Mouse (Mus musculus): ENCODE results near the gene Ror1. TPM values are rescaled to one million over a fixed set of nuclear protein-coding genes. Genes with fewer than 3 reads are reported as not detected.

Gene Ror1
- polyA plus RNA-seq, 1 experiment from 2014 or later: 2.5 TPM

GRCm38 (mm10) chr4:100244701-100245100 lies 149.1 kb downstream of the Ror1 start:
- no peak for ATAC-seq
- Histone ChIP-seq H3K9me3 (ENCODE audit: control insufficient read depth) (no peaks in the 10 kb centered on the region), H3K27me3 (replicated peaks; ENCODE audit: control insufficient read depth, insufficient read depth, low read length) (no peaks in the 10 kb centered on the region), H3K4me1 (replicated peaks; ENCODE audit: control insufficient read depth, insufficient read depth, low read length) (no peaks in the 10 kb centered on the region), H3K27ac (ENCODE audit: low read depth, low read length) (no peak overlapping the region), H3K36me3 (ENCODE audit: control insufficient read depth, insufficient read depth) (no peaks in the 10 kb centered on the region), H3K9ac (ENCODE audit: low read depth, low read length) (no peak overlapping the region), H3K4me2 (replicated peaks; ENCODE audit: low read depth) (no peak overlapping the region), H3K4me3 (ENCODE audit: low read depth, low read length) (no peak overlapping the region)
- no peak for TF ChIP-seq CTCF (IDR thresholded peaks at IDR 0.05; ENCODE audit: low read depth)
- WGBS: 89% methylated on average over 6 of the region's 6 CpGs

GRCm38 (mm10) chr4:100247826-100248225 lies 152.2 kb downstream of the Ror1 start:
- H3K36me3 ChIP-seq (ENCODE audit: control insufficient read depth, insufficient read depth): no peaks in the 10 kb centered on the region
- ATAC-seq: no peak
- H3K9ac ChIP-seq (ENCODE audit: low read depth, low read length): no peak overlapping the region
- H3K27me3 ChIP-seq (replicated peaks; ENCODE audit: control insufficient read depth, insufficient read depth, low read length): no peaks in the 10 kb centered on the region
- WGBS: 58% methylated on average over 7 of the region's 7 CpGs
- no peak for TF ChIP-seq CTCF (IDR thresholded peaks at IDR 0.05; ENCODE audit: low read depth)
- no peaks in the 10 kb centered on the region for H3K9me3 ChIP-seq (ENCODE audit: control insufficient read depth)
- no peak overlapping the region for H3K4me3 ChIP-seq (ENCODE audit: low read depth, low read length)
- H3K4me2 ChIP-seq (replicated peaks; ENCODE audit: low read depth): no peak overlapping the region
- H3K27ac ChIP-seq (ENCODE audit: low read depth, low read length): no peak overlapping the region
- H3K4me1 ChIP-seq (replicated peaks; ENCODE audit: control insufficient read depth, insufficient read depth, low read length): 0 out of 2 replicates have a peak, but pooled peaks cover 4% of the 10 kb centered on the region

- no peak for TF ChIP-seq CTCF (IDR thresholded peaks at IDR 0.05; ENCODE audit: low read depth)
- no peak overlapping the region for H3K4me2 ChIP-seq (replicated peaks; ENCODE audit: low read depth)
- 73% methylated on average over 2 of the region's 2 CpGs for WGBS
- no peaks in the 10 kb centered on the region for H3K27me3 ChIP-seq (replicated peaks; ENCODE audit: control insufficient read depth, insufficient read depth, low read length)
- no peaks in the 10 kb centered on the region for H3K9me3 ChIP-seq (ENCODE audit: control insufficient read depth)
- no peak overlapping the region for H3K9ac ChIP-seq (ENCODE audit: low read depth, low read length)
- H3K36me3 ChIP-seq (ENCODE audit: control insufficient read depth, insufficient read depth): no peaks in the 10 kb centered on the region
- no peak for ATAC-seq
- no peak overlapping the region for H3K4me3 ChIP-seq (ENCODE audit: low read depth, low read length)
- no peak overlapping the region for H3K27ac ChIP-seq (ENCODE audit: low read depth, low read length)
- 0 out of 2 replicates have a peak, but pooled peaks cover 4% of the 10 kb centered on the region for H3K4me1 ChIP-seq (replicated peaks; ENCODE audit: control insufficient read depth, insufficient read depth, low read length)
Observed at GRCm38 (mm10) chr4:100248273-100248672, 152.7 kb downstream of the Ror1 start.

GRCm38 (mm10) chr4:100251270-100251669 lies 155.7 kb downstream of the Ror1 start:
- H3K36me3 ChIP-seq (ENCODE audit: control insufficient read depth, insufficient read depth): no peaks in the 10 kb centered on the region
- 0 out of 2 replicates have a peak, but pooled peaks cover 4% of the 10 kb centered on the region for H3K4me1 ChIP-seq (replicated peaks; ENCODE audit: control insufficient read depth, insufficient read depth, low read length)
- ATAC-seq: no peak
- 40% methylated on average over 2 of the region's 2 CpGs for whole genome bisulfite sequencing
- TF ChIP-seq CTCF (IDR thresholded peaks at IDR 0.05; ENCODE audit: low read depth): no peak
- H3K27ac ChIP-seq (ENCODE audit: low read depth, low read length): no peak overlapping the region
- H3K27me3 ChIP-seq (replicated peaks; ENCODE audit: control insufficient read depth, insufficient read depth, low read length): no peaks in the 10 kb centered on the region
- H3K4me3 ChIP-seq (ENCODE audit: low read depth, low read length): no peak overlapping the region
- no peak overlapping the region for H3K9ac ChIP-seq (ENCODE audit: low read depth, low read length)
- H3K9me3 ChIP-seq (ENCODE audit: control insufficient read depth): no peaks in the 10 kb centered on the region
- no peak overlapping the region for H3K4me2 ChIP-seq (replicated peaks; ENCODE audit: low read depth)

GRCm38 (mm10) chr4:100252050-100252449 lies 156.5 kb downstream of the Ror1 start:
- Histone ChIP-seq H3K4me2 (replicated peaks; ENCODE audit: low read depth) (no peak overlapping the region), H3K9ac (ENCODE audit: low read depth, low read length) (no peak overlapping the region), H3K4me1 (replicated peaks; ENCODE audit: control insufficient read depth, insufficient read depth, low read length) (0 out of 2 replicates have a peak, but pooled peaks cover 4% of the 10 kb centered on the region), H3K9me3 (ENCODE audit: control insufficient read depth) (no peaks in the 10 kb centered on the region), H3K36me3 (ENCODE audit: control insufficient read depth, insufficient read depth) (no peaks in the 10 kb centered on the region), H3K4me3 (ENCODE audit: low read depth, low read length) (no peak overlapping the region), H3K27ac (ENCODE audit: low read depth, low read length) (no peak overlapping the region), H3K27me3 (replicated peaks; ENCODE audit: control insufficient read depth, insufficient read depth, low read length) (no peaks in the 10 kb centered on the region)
- no peak for ATAC-seq
- 27% methylated on average over 1 of the region's 1 CpGs for WGBS
- TF ChIP-seq CTCF (IDR thresholded peaks at IDR 0.05; ENCODE audit: low read depth): no peak

GRCm38 (mm10) chr4:100252646-100253045 lies 157.1 kb downstream of the Ror1 start:
- no peaks in the 10 kb centered on the region for H3K27me3 ChIP-seq (replicated peaks; ENCODE audit: control insufficient read depth, insufficient read depth, low read length)
- no peak for ATAC-seq
- H3K36me3 ChIP-seq (ENCODE audit: control insufficient read depth, insufficient read depth): no peaks in the 10 kb centered on the region
- no peak overlapping the region for H3K4me3 ChIP-seq (ENCODE audit: low read depth, low read length)
- no peak overlapping the region for H3K9ac ChIP-seq (ENCODE audit: low read depth, low read length)
- H3K4me1 ChIP-seq (replicated peaks; ENCODE audit: control insufficient read depth, insufficient read depth, low read length): 0 out of 2 replicates have a peak, but pooled peaks cover 4% of the 10 kb centered on the region
- H3K9me3 ChIP-seq (ENCODE audit: control insufficient read depth): no peaks in the 10 kb centered on the region
- H3K4me2 ChIP-seq (replicated peaks; ENCODE audit: low read depth): no peak overlapping the region
- TF ChIP-seq CTCF (IDR thresholded peaks at IDR 0.05; ENCODE audit: low read depth): no peak
- WGBS: 79% methylated on average over 10 of the region's 10 CpGs
- H3K27ac ChIP-seq (ENCODE audit: low read depth, low read length): no peak overlapping the region

- Histone ChIP-seq H3K4me2 (replicated peaks; ENCODE audit: low read depth) (no peak overlapping the region), H3K4me3 (ENCODE audit: low read depth, low read length) (no peak overlapping the region), H3K27ac (ENCODE audit: low read depth, low read length) (no peak overlapping the region), H3K36me3 (ENCODE audit: control insufficient read depth, insufficient read depth) (no peaks in the 10 kb centered on the region), H3K9me3 (ENCODE audit: control insufficient read depth) (no peaks in the 10 kb centered on the region), H3K27me3 (replicated peaks; ENCODE audit: control insufficient read depth, insufficient read depth, low read length) (no peaks in the 10 kb centered on the region), H3K4me1 (replicated peaks; ENCODE audit: control insufficient read depth, insufficient read depth, low read length) (0 out of 2 replicates have a peak, but pooled peaks cover 4% of the 10 kb centered on the region), H3K9ac (ENCODE audit: low read depth, low read length) (no peak overlapping the region)
- WGBS: 87% methylated on average over 9 of the region's 9 CpGs
- no peak for ATAC-seq
- TF ChIP-seq CTCF (IDR thresholded peaks at IDR 0.05; ENCODE audit: low read depth): no peak
Observed at GRCm38 (mm10) chr4:100253401-100253800, 157.8 kb downstream of the Ror1 start.

All from intestine, postnatal 0 days (tissue).